Mouse (Mus musculus): ENCODE measurements around the gene Gm11114.

- no peak for TF ChIP-seq CTCF (IDR thresholded peaks at IDR 0.05; ENCODE audit: low read depth, low read length)
- TF ChIP-seq POLR2A (IDR thresholded peaks at IDR 0.05; ENCODE audit: borderline replicate concordance, low read depth, low read length): no peak
Measured at GRCm38 (mm10) chr9:85347823-85348523, 35.4 kb downstream of the Gm11114 start.

Data from bone marrow macrophage, adult 2 months (primary cell).